Mouse (Mus musculus) ES-E14 (cell line): ENCODE results near the gene Nkd2.

Experiments
- HCFC1 ChIP-seq: IDR thresholded peaks from 2 replicates; pipeline ENCODE4 v1.6.1; 2012; ENCODE audit warnings: low read length, inconsistent platforms, borderline replicate concordance; ENCODE audit not compliant: insufficient read depth
- MAFK ChIP-seq: IDR thresholded peaks from 2 replicates; pipeline ENCODE4 v1.6.1; 2014; ENCODE audit warnings: mild to moderate bottlenecking, low read depth, low read length, inconsistent platforms; ENCODE audit not compliant: insufficient read depth
- ZC3H11A ChIP-seq: IDR thresholded peaks from 2 replicates; pipeline ENCODE4 v1.6.1; 2012; ENCODE audit warnings: low read depth, mild to moderate bottlenecking, inconsistent platforms, low read length, borderline replicate concordance
- ZNF384 ChIP-seq: IDR thresholded peaks from 2 replicates; pipeline ENCODE4 v1.6.1; 2012; ENCODE audit warnings: low read depth, low read length, inconsistent platforms

DNA sequence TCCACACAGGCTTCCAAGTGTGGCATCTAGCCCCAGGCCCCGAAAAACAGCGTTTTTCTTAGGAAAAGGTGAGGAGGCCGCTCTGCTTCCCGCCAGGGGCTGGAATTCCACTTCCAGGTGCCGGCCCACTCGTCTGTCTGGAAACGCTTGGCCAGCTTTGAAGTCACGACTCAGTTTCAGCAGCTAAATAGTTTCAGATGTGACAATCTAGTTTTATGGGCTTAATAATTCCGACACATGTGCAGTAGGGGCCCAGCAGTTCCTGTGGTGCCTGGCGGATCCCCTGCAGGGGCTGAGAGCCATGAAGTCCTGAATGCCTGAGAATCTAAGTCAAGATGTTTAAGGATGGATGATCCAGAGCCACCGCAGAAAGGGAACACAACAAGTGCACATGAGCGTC is 13.6 kb downstream of the Nkd2 start:
- TF ChIP-seq ZNF384 (no peak), HCFC1 (no peak), MAFK (no peak), ZC3H11A (no peak)
